In genomic region chr4:137305066-137305465, GRCm38 (mm10) we compare ENCODE assay signal across 19 mouse cellular contexts. TPM values are rescaled to one million over a fixed set of nuclear protein-coding genes. Genes with fewer than 3 reads are reported as not detected.
"Had no signal": no experiment of that assay in that cellular context is flagged by ENCODE, and none has a peak within 500 bp of the region (broad histone marks: within the 10 kb centered on the region; RNA-seq: fewer than 3 reads in every experiment).

No protein-coding gene starts in this region.

- H3K27me3 ChIP-seq: midbrain, embryonic 12.5 days; neural tube, embryonic 13.5 days; neural tube, embryonic 15.5 days had no signal

- H3K9ac ChIP-seq: lung, embryonic 14.5 days had no signal

- H3K9me3 ChIP-seq: midbrain, embryonic 10.5 days; midbrain, embryonic 12.5 days; neural tube, embryonic 13.5 days; neural tube, embryonic 15.5 days had no signal

- H3K27ac ChIP-seq: midbrain, embryonic 12.5 days had no signal

- DNase-seq: lung, embryonic 14.5 days; lung, postnatal 10 days; midbrain, embryonic 14.5 days; retina, postnatal 1 day; right cerebral cortex, adult 18-20 months; right cerebral cortex, postnatal 25 days; right cerebral cortex, postnatal 4 days; spleen, adult 18-20 months; thymus, adult 18-20 months; thymus, postnatal 14 days; thymus, postnatal 36 days had no signal

- H3K36me3 ChIP-seq: midbrain, embryonic 10.5 days; midbrain, embryonic 12.5 days; neural tube, embryonic 13.5 days; neural tube, embryonic 15.5 days had no signal

- ATAC-seq: midbrain, embryonic 16.5 days had no signal

- H3K4me3 ChIP-seq: midbrain, embryonic 10.5 days; midbrain, embryonic 12.5 days; myocyte; neural tube, embryonic 13.5 days; neural tube, embryonic 15.5 days had no signal

- H3K4me2 ChIP-seq: lung, embryonic 14.5 days; midbrain, embryonic 12.5 days; neural tube, embryonic 13.5 days; neural tube, embryonic 15.5 days had no signal

RNA-seq across cellular contexts. Expression of gene Wnt4, which starts 27.8 kb away (rescaled TPM):
- total RNA-seq: megakaryocyte, adult 5-6 weeks; megakaryocyte-erythroid progenitor cell, adult 5-6 weeks had no signal
